ENCODE assay signal across 8 mouse cellular contexts in genomic region chr8:117278668-117279132, GRCm38 (mm10). TPM values are rescaled to one million over a fixed set of nuclear protein-coding genes. Genes with fewer than 3 reads are reported as not detected.
A peak's percentile ranks its signal among the peaks of the same experiment; 100 is the strongest.
DNase-seq lines count a peak whose midpoint lies in the region; ATAC-seq lines count a peak whose summit lies in the region.

No protein-coding gene starts in this region.

- no peaks in the 10 kb centered on the region for H3K36me3 ChIP-seq in hindbrain, embryonic 15.5 days

- no peak overlapping the region for H3K4me3 ChIP-seq in hindbrain, embryonic 15.5 days

- no peak overlapping the region for H3K9ac ChIP-seq in hindbrain, embryonic 15.5 days

- no peaks in the 10 kb centered on the region for H3K9me3 ChIP-seq in hindbrain, embryonic 15.5 days

- 16% methylated on average over 20 of the region's 20 CpGs for WGBS in hindbrain, embryonic 15.5 days

- H3K27ac ChIP-seq in hindbrain, embryonic 15.5 days (replicated peaks), result peak overlapping the region; percentile 72

- ATAC-seq in frontal cortex, adult (ENCODE audit: low TSS enrichment), result peak; percentile 50
- peak; percentile 38 for ATAC-seq in hindbrain, embryonic 15.5 days (ENCODE audit: low FRiP score, low read depth)
- 0 out of 2 replicates have a peak, but pooled peaks have one; percentile 12 for ATAC-seq in megakaryocyte, adult 5-6 weeks (ENCODE audit: poor library complexity, severe bottlenecking)

- peak overlapping the region; percentile 34 for H3K4me2 ChIP-seq in hindbrain, embryonic 15.5 days

- peaks cover 57% of the 10 kb centered on the region for H3K4me1 ChIP-seq in hindbrain, embryonic 15.5 days (replicated peaks)

- no peaks in the 10 kb centered on the region for H3K27me3 ChIP-seq in hindbrain, embryonic 15.5 days

- no peak for DNase-seq in frontal cortex, postnatal 10 days (ENCODE audit: low spot score in 2 of 2)
- DNase-seq in cerebellum, adult 9-11 months, result peak; percentile 44
- DNase-seq in MN1 (ENCODE audit: low spot score), result no peak
- no peak for DNase-seq in urinary bladder, postnatal 25 days (ENCODE audit: low spot score)
- DNase-seq in lung, adult 18-20 months, result no peak

RNA-seq across cellular contexts. Expression of gene Cmip, which starts 21.8 kb away (rescaled TPM):
- 184 and 203 TPM in 2 replicates for polyA plus RNA-seq in hindbrain, embryonic 15.5 days (2015; fragmentation: Nextera tagmentation; extraction: Ambion mirVana)
- total RNA-seq in megakaryocyte, adult 5-6 weeks (2015), result 58.4 and 60.3 TPM in 2 replicates
- total RNA-seq in megakaryocyte, adult 5-6 weeks (2017), result 22.7 and 26.5 TPM in 2 replicates
